Mouse (Mus musculus) testis, adult 10 weeks (tissue): Measurements from ENCODE around the gene Pou4f1. TPM values are rescaled to one million over a fixed set of nuclear protein-coding genes. Genes with fewer than 3 reads are reported as not detected.

Experiments used
- polyA plus RNA-seq: library from polyadenylated mRNA; stranded (reverse); fragments of 350-450 nt; fragmentation: Illumina TruSeq; extraction: RNeasy Lipid Tissue Mini Kit (QIAGEN cat#74804); gene quantifications from one replicate; pipeline ENCODE4 v1.2.3, GENCODE M21; 2014; ENCODE audit warnings: low read depth, low replicate concordance

The Pou4f1 gene
- polyA plus RNA-seq: 3.8 TPM

GRCm38 (mm10) chr14:104467966-104468622, at the start of gene Pou4f1:
Pou4f1 (minus strand) TSS chr14:104467999.

Other genes starting within 250 kb of the Pou4f1 start
- gene Rnf219, start 54.6 kb upstream of the Pou4f1 start, polyA plus RNA-seq: 18.3 TPM